Mouse (Mus musculus) intestine, postnatal 0 days (tissue): ENCODE data around the gene Prpsap1. TPM values are rescaled to one million over a fixed set of nuclear protein-coding genes. Genes with fewer than 3 reads are reported as not detected.
"Not testable (repeated sequence)": the region's sequence is repeated elsewhere in the genome, so short reads cannot be mapped to it uniquely, and the experiment has no call there.

Source experiments
- ATAC-seq: fragments of 200-750 bp; cut with Nextera tagmentation; 2 replicates; pipeline ENCODE4 v1.8.0; 2017; ENCODE audit warnings: mild to moderate bottlenecking, moderate TSS enrichment, moderate library complexity
- H3K27ac ChIP-seq: fragments of 300-500 bp; sonication (generic); 2 replicates; pipeline ENCODE4 v1.5.1; 2014; ENCODE audit warnings: mild to moderate bottlenecking, low read depth, low read length, moderate library complexity
- H3K27me3 ChIP-seq: fragments of 300-500 bp; sonication (generic); replicated peaks from 2 replicates; pipeline ENCODE4 v1.6.1; 2014; ENCODE audit warnings: low read length, mixed read lengths; ENCODE audit not compliant: control insufficient read depth, insufficient read depth
- H3K36me3 ChIP-seq: fragments of 300-500 bp; sonication (generic); 2 replicates; pipeline ENCODE4 v1.6.1; 2014; ENCODE audit warnings: mild to moderate bottlenecking, moderate library complexity; ENCODE audit not compliant: control insufficient read depth, insufficient read depth
- H3K4me1 ChIP-seq: fragments of 300-500 bp; sonication (generic); replicated peaks from 2 replicates; pipeline ENCODE4 v1.6.1; 2014; ENCODE audit warnings: antibody characterized with exemption, low read length, mixed read lengths; ENCODE audit not compliant: control insufficient read depth, insufficient read depth
- H3K4me2 ChIP-seq: fragments of 300-500 bp; sonication (generic); replicated peaks from 2 replicates; pipeline ENCODE4 v1.6.1; 2014; ENCODE audit warnings: low read depth, mild to moderate bottlenecking, moderate library complexity
- H3K4me3 ChIP-seq: fragments of 300-500 bp; sonication (generic); 2 replicates; pipeline ENCODE4 v1.5.1; 2014; ENCODE audit warnings: low read depth, low read length
- H3K9ac ChIP-seq: fragments of 300-500 bp; sonication (generic); 2 replicates; pipeline ENCODE4 v1.6.1; 2014; ENCODE audit warnings: mild to moderate bottlenecking, low read depth, low read length
- H3K9me3 ChIP-seq: fragments of 300-500 bp; sonication (generic); 2 replicates; pipeline ENCODE4 v1.6.1; 2016; ENCODE audit warnings: mixed run types; ENCODE audit not compliant: control insufficient read depth
- CTCF ChIP-seq: sonication (generic); IDR thresholded peaks from 2 replicates; pipeline ENCODE4 v1.5.1; 2016; ENCODE audit warnings: low read depth, mild to moderate bottlenecking, control low read depth, antibody characterized with exemption, moderate library complexity
- WGBS: fragments of 180-500 bp; shearing (Covaris S2); extraction: QIAGEN DNeasy Blood & Tissue Kit; methylation state at CpG from one replicate; pipeline ENCODE4 v1.1.7; 2014; 5-methylcytosine and 5-hydroxymethylcytosine counted together
- polyA plus RNA-seq: library from polyadenylated mRNA; unstranded; fragments of >200 nt; fragmentation: Nextera tagmentation; extraction: Ambion mirVana; gene quantifications from 2 replicates; pipeline ENCODE4 v1.2.1, GENCODE M21; 2015

Gene Prpsap1
- polyA plus RNA-seq, 1 experiment from 2014 or later, result 177 TPM

- ATAC-seq, result peak; percentile 14
- peaks cover 2% of the 10 kb centered on the region for H3K4me1 ChIP-seq
- H3K27ac ChIP-seq, result peak overlapping the region; percentile 96
- H3K9ac ChIP-seq, result peak overlapping the region; percentile 42
- WGBS, result 16% methylated on average over 22 of the region's 22 CpGs
- H3K36me3 ChIP-seq, result no peaks in the 10 kb centered on the region
- H3K4me2 ChIP-seq, result peak overlapping the region; percentile 44
- H3K9me3 ChIP-seq, result no peaks in the 10 kb centered on the region
- no peaks in the 10 kb centered on the region for H3K27me3 ChIP-seq
- 0 out of 2 replicates have a peak overlapping the region, but pooled peaks have one; percentile 2 for H3K4me3 ChIP-seq
- TF ChIP-seq CTCF, result no peak
Measured at GRCm38 (mm10) chr11:116430723-116431427, 63.1 kb downstream of the Prpsap1 start.

DNA sequence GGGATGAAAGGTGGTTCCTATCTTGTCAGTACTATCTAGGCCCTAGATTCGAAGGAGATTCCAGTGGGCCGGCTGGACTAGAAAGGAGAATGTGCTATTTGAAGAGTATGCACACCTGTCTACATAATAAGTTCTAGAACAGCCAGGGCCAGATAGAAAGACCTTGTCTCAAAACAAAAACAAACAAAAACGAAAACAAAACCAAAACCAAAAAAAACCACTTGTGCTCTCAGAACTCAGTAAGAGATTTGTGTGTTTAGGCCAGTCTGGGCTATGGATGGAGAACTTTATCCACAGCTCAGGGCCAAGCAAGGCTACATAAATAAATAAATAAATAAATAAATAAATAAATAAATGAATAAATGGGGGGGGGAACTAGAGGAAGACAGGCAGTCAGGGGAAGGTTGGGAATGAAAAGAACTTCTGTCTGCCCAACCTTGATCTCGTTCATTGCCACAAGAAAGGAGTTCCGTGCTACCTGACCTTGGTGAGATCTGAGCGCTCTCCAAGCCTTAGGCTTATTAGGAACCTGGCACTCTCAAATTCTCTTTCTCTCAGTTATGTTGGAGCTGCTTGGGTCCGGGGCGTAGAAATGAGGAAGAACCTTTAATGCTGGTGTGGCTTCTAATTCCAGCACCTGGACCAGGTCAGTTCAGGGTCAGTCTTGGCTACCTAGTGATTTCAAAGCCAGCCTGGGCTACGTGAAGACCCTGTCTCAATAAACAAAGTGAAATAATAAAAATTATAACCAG lies 64.0 kb downstream of the Prpsap1 start:
- H3K4me3 ChIP-seq, result no peak overlapping the region
- no peaks in the 10 kb centered on the region for H3K9me3 ChIP-seq
- TF ChIP-seq CTCF, result no peak
- no peaks in the 10 kb centered on the region for H3K36me3 ChIP-seq
- H3K4me2 ChIP-seq, result peak overlapping the region; percentile 44; the same call in 1 of the 2 replicates
- H3K27ac ChIP-seq, result peak overlapping the region; percentile 96
- peaks cover 2% of the 10 kb centered on the region; the same call in 1 of the 2 replicates for H3K4me1 ChIP-seq
- no peaks in the 10 kb centered on the region for H3K27me3 ChIP-seq
- H3K9ac ChIP-seq, result no peak overlapping the region
- WGBS, result 44% methylated on average over 9 of the region's 9 CpGs
- ATAC-seq, result no peak

- TF ChIP-seq CTCF, result no peak
- H3K9ac ChIP-seq, result peak overlapping the region; percentile 45; the same call in 1 of the 2 replicates
- H3K9me3 ChIP-seq, result no peaks in the 10 kb centered on the region
- peak overlapping the region; percentile 96 for H3K27ac ChIP-seq
- no peaks in the 10 kb centered on the region for H3K27me3 ChIP-seq
- H3K4me1 ChIP-seq, result peaks cover 5% of the 10 kb centered on the region; the same call in 1 of the 2 replicates
- H3K36me3 ChIP-seq, result no peaks in the 10 kb centered on the region
- 18% methylated on average over 13 of the region's 13 CpGs for WGBS
- peak overlapping the region; percentile 22 for H3K4me2 ChIP-seq
- ATAC-seq, result peak; percentile 81
- no peak overlapping the region for H3K4me3 ChIP-seq
Measured at GRCm38 (mm10) chr11:116428872-116429859, 64.8 kb downstream of the Prpsap1 start.

DNA sequence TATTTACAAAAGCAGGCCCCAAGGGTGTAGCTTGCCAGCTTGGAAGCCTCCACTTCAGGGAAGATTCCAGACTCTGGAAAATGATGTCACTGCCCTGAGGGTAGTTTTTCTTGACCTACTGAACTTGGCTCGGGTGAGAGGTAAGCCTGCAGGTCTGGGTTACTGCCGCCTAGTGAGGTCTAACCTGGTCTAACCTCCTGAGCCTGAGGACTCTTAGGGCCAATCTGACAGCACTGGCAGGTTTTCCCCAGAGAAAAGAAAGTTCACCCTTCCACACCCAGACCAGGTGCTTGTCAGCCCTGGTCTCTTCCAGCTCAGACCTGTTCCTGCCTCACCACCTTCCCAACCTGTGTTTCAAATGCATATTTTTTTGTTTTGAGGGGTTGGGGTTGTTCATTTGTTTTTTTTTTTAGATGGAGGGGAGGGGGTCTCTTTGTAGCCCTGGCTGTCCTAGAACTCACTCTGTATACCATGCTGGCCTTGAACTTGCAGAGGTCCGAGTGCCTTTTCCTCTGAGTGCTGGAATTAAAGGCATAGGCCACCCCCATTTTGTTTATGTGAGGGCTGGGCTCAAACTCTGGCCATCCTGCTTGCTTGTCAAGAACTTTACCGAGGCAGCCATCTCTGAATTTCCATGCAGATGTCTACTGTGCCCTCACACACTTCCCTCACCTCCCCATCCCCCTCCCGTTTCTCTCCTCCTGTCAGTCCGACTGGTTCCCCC lies 67.0 kb downstream of the Prpsap1 start:
- no peak overlapping the region for H3K9ac ChIP-seq
- WGBS, result 74% methylated on average over 6 of the region's 6 CpGs
- no peaks in the 10 kb centered on the region for H3K9me3 ChIP-seq
- peak overlapping the region; percentile 96; the same call in 1 of the 2 replicates for H3K27ac ChIP-seq
- H3K4me2 ChIP-seq, result no peak overlapping the region
- H3K27me3 ChIP-seq, result no peaks in the 10 kb centered on the region
- no peak for ATAC-seq
- no peak for TF ChIP-seq CTCF
- no peak overlapping the region for H3K4me3 ChIP-seq
- H3K36me3 ChIP-seq, result no peaks in the 10 kb centered on the region
- H3K4me1 ChIP-seq, result peaks cover 5% of the 10 kb centered on the region; the same call in 1 of the 2 replicates

- H3K27me3 ChIP-seq, H3K27ac ChIP-seq, H3K9ac ChIP-seq, H3K4me3 ChIP-seq, H3K4me1 ChIP-seq, H3K9me3 ChIP-seq, H3K36me3 ChIP-seq, H3K4me2 ChIP-seq: not testable (repeated sequence)
- ATAC-seq, result 0 out of 2 replicates have a peak, but pooled peaks have one; percentile 5
- WGBS, result 48% methylated on average over 11 of the region's 11 CpGs
Measured at GRCm38 (mm10) chr11:116426328-116426727, 67.7 kb downstream of the Prpsap1 start.
